Mouse (Mus musculus) B cell, adult 2 months (primary cell): ENCODE measurements around the gene Tmco5.

Source experiments
- DNase-seq, 2 experiments: peaks; one replicate each; pipeline ENCODE4 v3.0.0; 2022

Gene Tmco5

DNA sequence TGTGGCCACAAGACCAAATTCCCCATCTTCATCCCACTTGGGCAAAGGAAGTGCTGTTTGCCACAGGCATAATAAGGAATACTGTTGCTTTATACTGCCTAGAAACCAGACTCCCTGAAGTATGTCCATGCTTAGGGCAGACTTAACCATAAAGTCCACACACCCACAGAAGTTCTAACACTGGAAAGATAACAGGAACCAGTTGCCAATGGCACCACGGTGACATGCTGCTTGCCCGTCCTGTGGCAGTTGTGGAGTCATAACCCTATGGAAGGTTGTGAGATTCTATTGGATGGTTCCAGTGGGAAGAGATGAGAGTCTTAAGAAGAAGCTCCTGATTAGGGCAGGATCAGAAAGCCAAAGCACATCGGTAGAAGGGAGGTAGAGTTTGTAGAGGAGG lies at the start of gene Tmco5:
TSS of gene Tmco5 (plus strand) at position 301 of the 400 bp plus-strand sequence.
- DNase-seq = no peak

- DNase-seq = no peak
Measured at GRCm38 (mm10) chr2:116831863-116832262, 46.6 kb upstream of the Tmco5 start.

- no peak for DNase-seq
Measured at GRCm38 (mm10) chr2:116837829-116838228, 40.7 kb upstream of the Tmco5 start.

- no peak for DNase-seq
Measured at GRCm38 (mm10) chr2:116838538-116839197, 39.8 kb upstream of the Tmco5 start.

DNA sequence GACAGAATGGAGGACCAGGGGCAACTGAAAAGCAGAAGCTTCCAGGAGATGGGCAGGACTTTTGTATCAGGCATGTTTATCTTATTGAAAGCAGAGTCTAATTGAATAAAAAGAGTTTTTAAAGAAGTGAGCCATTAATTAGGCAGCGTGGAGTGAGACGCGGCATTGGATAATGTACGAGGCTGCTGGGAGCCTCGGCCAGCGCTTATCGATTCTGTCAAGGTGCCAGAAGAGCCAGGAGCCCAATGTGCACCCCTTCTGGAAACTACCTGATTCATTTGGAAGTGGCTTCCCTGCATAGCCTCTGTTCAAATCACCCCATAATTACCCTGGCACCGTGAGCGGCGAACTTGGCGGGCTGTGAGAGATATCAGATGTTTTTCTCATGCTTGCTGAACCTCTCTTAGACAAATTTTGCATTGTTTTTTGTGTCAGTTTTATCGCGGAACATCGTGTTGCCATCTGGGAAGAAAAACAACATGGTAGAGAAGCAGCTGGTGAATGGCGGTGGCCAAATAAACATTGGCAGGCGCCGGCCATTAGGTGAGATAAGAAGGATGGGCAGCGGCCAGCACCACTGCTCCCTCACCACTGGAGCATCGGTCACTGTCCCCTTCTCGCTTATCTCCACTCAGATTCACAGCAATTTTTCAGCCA lies 28.4 kb upstream of the Tmco5 start:
- no peak for DNase-seq

GRCm38 (mm10) chr2:116851356-116851755 lies 27.1 kb upstream of the Tmco5 start:
- DNase-seq = no peak

- no peak for DNase-seq
Measured at GRCm38 (mm10) chr2:116852249-116852648, 26.2 kb upstream of the Tmco5 start.

GRCm38 (mm10) chr2:116858703-116859102 lies 19.8 kb upstream of the Tmco5 start:
- DNase-seq = no peak

DNA sequence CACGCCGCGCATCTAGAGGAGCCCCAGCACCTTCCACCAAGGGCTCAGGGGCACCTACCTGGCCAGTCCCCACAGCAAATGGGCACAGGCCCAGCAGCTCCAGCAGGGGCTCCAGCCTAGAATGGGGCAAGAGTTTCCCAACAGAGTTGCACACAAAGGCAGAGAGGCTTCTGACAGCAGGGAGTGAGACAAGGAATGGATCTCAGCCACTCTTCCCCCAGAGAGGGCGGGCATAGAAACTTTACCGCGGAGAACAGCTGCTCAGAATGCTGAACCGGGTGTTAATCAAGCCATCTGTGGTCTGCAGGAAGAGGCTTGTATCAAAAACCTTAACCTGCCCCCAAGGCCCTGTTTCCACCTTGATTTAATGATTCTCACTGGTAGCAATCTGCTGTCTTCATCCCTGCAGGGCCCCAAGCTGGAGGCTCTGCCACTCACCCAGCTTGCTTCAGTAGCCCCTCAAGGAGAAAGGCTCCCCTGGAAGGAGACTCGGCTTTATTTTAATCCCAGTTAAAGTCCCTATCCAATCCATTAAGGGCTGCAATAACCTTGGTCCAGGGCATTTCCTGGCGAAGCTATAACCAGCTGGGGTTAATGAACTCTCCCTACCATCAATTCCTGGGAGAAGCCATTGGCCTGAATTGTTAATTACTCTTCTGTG lies 1.4 kb upstream of the Tmco5 start:
- no peak for DNase-seq

DNA sequence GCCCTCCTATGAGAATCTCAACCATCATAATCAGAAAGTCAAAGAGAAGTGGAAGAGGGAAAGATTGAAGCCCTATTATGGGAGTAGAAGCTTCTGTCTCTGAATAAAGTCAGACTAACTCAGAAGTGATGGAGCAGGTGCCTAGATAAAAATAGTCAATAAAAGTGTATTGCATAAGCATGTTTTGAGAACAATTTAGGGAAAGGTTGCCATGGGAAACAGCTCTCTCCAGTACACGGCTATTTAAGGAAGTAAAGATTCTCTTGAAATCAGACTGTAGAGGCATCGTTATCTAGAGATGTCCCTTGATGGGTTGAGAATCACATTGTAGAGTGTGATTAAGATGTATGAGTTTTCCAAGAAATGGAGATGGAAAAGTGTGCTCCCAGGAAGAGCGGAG lies 1.2 kb downstream of the Tmco5 start:
- DNase-seq = no peak

DNA sequence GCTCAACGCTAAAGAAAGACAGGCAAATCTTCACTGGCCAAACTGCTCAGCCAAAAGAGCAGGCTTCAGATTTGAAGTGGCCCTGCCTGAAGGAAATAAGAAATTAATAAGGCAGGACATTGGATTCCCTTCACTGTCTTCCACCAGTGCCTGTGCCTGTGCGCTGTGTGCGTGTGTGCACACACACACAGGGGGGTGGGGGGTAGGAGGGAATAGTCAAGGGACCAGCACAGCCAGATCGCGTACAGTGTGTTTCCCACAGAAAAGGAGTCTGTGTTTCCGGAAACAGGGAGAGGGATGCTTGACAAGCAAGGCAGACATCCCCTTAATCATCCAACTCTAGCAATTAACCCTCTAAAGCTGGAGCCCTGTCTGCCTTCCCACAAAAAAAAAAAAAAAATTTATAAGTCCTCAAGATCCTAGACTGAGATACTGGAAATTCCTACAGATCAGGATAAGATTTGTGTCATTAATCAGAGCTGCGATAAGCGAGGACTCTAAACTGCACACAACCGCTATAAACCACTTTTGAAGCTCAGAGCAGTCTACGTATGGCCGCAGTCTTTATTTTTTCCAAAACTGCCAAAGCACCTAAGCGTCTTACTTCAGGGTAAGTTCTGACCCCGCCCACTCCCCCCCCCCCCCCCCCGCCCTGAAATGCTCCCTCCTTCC lies 15.0 kb downstream of the Tmco5 start:
- no peak for DNase-seq

DNA sequence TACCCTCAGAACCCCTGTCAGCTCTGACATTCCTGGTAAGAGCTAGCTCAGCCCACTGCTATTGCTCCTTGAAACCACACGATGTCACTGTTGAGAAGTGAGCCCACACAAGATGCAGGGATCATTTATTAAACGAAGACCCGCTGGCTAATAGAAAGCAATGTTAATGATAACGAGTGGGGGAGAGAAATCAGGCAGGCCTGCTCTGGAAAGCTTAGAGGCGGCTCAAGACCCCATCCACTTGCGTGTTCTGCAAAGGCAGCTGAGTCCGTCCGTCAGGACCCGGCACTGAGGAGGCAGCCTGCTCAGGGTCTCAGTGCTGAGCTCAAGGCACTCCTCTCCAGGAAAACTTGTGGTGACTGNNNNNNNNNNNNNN lies 15.5 kb downstream of the Tmco5 start:
- peak; percentile 20 to 33 for DNase-seq

- peak; percentile 86 to 87 for DNase-seq
Measured at GRCm38 (mm10) chr2:116899615-116900272, 21.3 kb downstream of the Tmco5 start.

DNA sequence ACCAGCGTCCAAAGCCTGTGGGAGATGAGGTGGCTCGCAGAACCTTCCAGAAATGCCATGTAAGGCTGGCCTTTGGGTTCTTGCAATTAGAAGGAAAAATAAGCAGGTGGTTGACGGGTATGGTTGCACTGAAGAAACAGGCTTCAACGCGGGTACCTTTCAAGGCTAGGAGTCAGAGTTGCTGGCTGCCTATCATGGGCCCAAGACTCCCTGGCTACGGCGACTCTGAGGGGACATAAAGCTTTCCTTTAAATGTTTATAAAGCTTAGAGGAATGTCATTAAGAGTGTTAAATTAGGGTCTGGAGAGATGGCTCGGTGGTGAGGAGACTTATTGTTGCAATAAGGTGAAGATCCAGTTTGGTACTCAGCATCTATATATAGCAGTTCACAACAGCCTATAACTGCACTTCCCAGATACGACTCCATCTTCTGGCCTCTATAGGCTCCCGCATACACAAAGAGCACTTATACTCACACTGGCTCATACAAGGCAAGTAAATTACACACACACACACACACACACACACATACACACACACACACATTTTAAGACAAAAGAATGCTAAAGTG lies 21.9 kb downstream of the Tmco5 start:
- DNase-seq = no peak

DNA sequence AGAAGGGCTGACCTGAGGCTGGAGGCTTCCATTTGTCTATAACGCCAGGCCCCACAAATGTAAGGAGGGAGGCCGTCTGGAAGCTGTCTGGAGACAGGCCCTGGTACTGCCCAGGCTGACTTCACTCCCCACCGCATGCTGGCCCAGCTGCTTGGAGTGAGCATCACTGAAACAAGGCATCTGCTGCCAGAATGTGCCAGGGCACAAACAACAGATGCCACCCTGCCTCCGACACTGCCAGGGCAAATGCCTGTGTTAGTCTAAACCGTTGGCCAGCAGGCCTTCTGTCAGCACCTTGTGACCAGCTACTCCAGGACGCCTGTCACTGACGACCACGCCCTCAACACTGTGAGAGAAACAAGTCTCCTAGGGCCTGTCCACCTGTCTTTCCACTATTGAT lies 29.8 kb downstream of the Tmco5 start:
- no peak for DNase-seq

GRCm38 (mm10) chr2:116912334-116913070 lies 34.0 kb downstream of the Tmco5 start:
- no peak for DNase-seq

- no peak for DNase-seq
Measured at GRCm38 (mm10) chr2:116913677-116914405, 35.4 kb downstream of the Tmco5 start.

DNA sequence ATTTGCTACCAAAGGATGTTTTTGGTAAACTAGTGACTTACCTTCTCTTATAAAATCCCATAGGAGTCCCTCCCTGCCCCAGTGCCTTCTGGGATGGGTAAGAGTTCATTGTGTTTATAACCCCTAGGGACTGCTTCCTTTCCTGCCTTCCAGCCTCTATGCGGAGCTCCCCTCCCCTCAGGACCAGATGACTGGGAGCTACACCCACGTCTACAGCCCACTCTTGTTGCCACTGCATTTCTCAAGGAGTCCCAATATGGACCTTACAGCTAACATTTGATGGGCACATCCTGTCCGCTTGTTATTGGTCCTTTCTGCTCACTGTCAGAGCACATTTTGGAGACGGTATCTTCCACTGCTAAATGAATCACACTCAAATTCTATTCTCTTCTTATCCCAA lies 36.1 kb downstream of the Tmco5 start:
- DNase-seq = no peak

DNA sequence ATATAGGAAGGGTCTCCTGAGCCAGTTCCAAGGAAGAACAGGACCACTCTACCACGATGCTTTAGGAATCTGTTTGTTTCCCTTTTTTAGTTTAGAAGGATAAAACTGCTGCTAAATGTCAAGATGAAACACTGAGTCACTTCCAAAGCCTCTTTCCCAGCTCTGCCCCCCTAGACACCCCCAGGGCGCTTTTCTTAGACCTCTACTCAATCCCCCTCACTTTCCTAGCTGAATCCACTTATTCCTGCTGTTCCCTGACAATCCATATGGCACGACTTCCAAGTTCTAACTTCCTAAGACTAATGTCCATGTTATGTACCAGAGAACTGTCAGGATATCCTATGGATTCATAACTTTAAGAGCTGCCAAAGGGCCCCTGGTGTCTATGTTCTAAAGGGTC lies 40.1 kb downstream of the Tmco5 start:
- DNase-seq = no peak

DNA sequence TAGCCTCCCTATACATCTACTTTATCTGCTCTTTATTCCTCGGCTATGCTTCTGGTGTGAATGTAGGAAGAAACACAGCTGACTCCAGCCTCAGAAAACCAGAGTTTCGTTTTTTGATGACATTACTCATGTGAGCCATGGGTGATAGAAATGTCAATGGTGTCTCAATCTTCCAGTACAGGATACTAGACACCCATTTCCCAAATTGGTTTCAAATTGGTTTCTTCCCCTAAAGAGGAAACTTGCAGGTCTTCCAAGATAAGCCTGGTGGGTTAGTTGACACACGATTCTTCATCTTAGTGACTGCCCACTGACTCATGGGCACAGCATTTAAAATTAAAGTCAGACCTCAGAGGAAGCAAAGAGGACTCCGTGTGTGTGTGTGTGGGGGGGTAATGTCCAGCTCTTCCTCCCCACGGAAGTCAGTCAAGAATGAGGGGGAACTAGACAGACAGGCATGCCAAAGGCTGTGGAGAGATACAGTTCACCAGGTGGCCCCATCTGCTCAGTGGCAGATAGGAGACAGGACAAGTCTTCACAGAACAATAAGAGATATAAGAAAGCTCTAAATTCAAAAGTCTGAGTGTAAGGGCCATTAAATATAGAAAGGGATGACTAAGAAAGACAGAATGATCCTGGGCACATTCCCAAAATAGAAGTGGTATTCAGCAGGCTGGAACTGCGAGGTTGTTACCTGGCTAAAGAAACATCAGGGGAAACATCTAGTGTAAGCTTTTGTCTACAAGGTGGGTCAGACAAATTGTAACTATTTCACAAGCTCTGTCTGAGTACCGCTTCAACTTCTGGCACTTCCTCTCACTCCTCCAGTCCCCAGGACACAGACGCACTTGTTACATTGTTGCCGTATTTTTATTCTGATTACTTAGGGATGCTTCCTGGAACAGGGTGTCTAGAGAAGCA lies 44.3 kb downstream of the Tmco5 start:
- no peak for DNase-seq
